Mouse (Mus musculus): ENCODE results near the gene Usp44. TPM values are rescaled to one million over a fixed set of nuclear protein-coding genes. Genes with fewer than 3 reads are reported as not detected.

Usp44 gene
- polyA plus RNA-seq, 1 experiment, result 0.17 TPM

GRCm38 (mm10) chr10:93882738-93883364 is 51.5 kb downstream of the Usp44 start:
- peaks cover 26% of the 10 kb centered on the region for H3K36me3 ChIP-seq (ENCODE audit: control insufficient read depth, insufficient read depth)
- TF ChIP-seq MAX (IDR thresholded peaks at IDR 0.05; ENCODE audit: low read depth), result no peak
- TF ChIP-seq E2F4 (IDR thresholded peaks at IDR 0.05; ENCODE audit: insufficient read depth), result no peak
- TF ChIP-seq POLR2AphosphoS2 (IDR thresholded peaks at IDR 0.05; ENCODE audit: insufficient read length, low read depth), result no peak
- TF ChIP-seq USF1 (IDR thresholded peaks at IDR 0.05; ENCODE audit: low read depth), result no peak
- TF ChIP-seq SRF (IDR thresholded peaks at IDR 0.05; ENCODE audit: control insufficient read depth, insufficient read length, low read depth), result no peak
- no peak for TF ChIP-seq MYOG (IDR thresholded peaks at IDR 0.05; ENCODE audit: control insufficient read depth in 1 of 3, insufficient read depth in 1 of 3, insufficient read length in 2 of 3, low read depth in 2 of 3)
- TF ChIP-seq CEBPB (IDR thresholded peaks at IDR 0.05; ENCODE audit: insufficient read depth, poor library complexity, severe bottlenecking), result no peak
- TF ChIP-seq TCF3 (IDR thresholded peaks at IDR 0.05; ENCODE audit: insufficient read length, low read depth), result no peak
- no peak for TF ChIP-seq TCF12 (IDR thresholded peaks at IDR 0.05; ENCODE audit: insufficient read depth, poor library complexity, severe bottlenecking)
- TF ChIP-seq POLR2A (IDR thresholded peaks at IDR 0.05; ENCODE audit: insufficient read length, low read depth), result no peak
- TF ChIP-seq MYOD1 (IDR thresholded peaks at IDR 0.05; ENCODE audit: control insufficient read depth in 1 of 3, insufficient read length in 2 of 3, low read depth in 2 of 3), result no peak
- TF ChIP-seq REST (IDR thresholded peaks at IDR 0.05; ENCODE audit: insufficient read depth, insufficient read length), result no peak

GRCm38 (mm10) chr10:93885839-93886477 is 54.6 kb downstream of the Usp44 start:
- peaks cover 12% of the 10 kb centered on the region for H3K36me3 ChIP-seq (ENCODE audit: control insufficient read depth, insufficient read depth)
- peaks cover 85% of the 10 kb centered on the region for H3K79me2 ChIP-seq (ENCODE audit: control insufficient read depth, insufficient read depth)
- no peak overlapping the region for H3ac ChIP-seq (ENCODE audit: control insufficient read depth, insufficient read length)
- no peaks in the 10 kb centered on the region for H3K27me3 ChIP-seq (ENCODE audit: control insufficient read depth, insufficient read depth, insufficient read length)
- H3K4me2 ChIP-seq (ENCODE audit: low read depth), result no peak overlapping the region
- no peak overlapping the region for H3K4me3 ChIP-seq
- no peak for TF ChIP-seq TCF12 (IDR thresholded peaks at IDR 0.05; ENCODE audit: insufficient read depth, poor library complexity, severe bottlenecking)
- TF ChIP-seq CEBPB (IDR thresholded peaks at IDR 0.05; ENCODE audit: insufficient read depth, poor library complexity, severe bottlenecking), result no peak
- no peak for TF ChIP-seq TCF3 (IDR thresholded peaks at IDR 0.05; ENCODE audit: insufficient read length, low read depth)
- no peak for TF ChIP-seq MAX (IDR thresholded peaks at IDR 0.05; ENCODE audit: low read depth)
- no peak for TF ChIP-seq MYOG (IDR thresholded peaks at IDR 0.05; ENCODE audit: control insufficient read depth in 1 of 3, insufficient read depth in 1 of 3, insufficient read length in 2 of 3, low read depth in 2 of 3)
- TF ChIP-seq USF1 (IDR thresholded peaks at IDR 0.05; ENCODE audit: low read depth), result no peak
- no peak for TF ChIP-seq MYOD1 (IDR thresholded peaks at IDR 0.05; ENCODE audit: control insufficient read depth in 1 of 3, insufficient read length in 2 of 3, low read depth in 2 of 3)
- TF ChIP-seq E2F4 (IDR thresholded peaks at IDR 0.05; ENCODE audit: insufficient read depth), result no peak
- TF ChIP-seq SRF (IDR thresholded peaks at IDR 0.05; ENCODE audit: control insufficient read depth, insufficient read length, low read depth), result no peak
- no peak for TF ChIP-seq POLR2A (IDR thresholded peaks at IDR 0.05; ENCODE audit: insufficient read length, low read depth)
- TF ChIP-seq REST (IDR thresholded peaks at IDR 0.05; ENCODE audit: insufficient read depth, insufficient read length), result no peak
- no peak for TF ChIP-seq POLR2AphosphoS2 (IDR thresholded peaks at IDR 0.05; ENCODE audit: insufficient read length, low read depth)

More at GRCm38 (mm10) chr10:93882738-93883364, 51.5 kb downstream of the Usp44 start:
- Histone ChIP-seq H3K4me2 (ENCODE audit: low read depth) (no peak overlapping the region), H3K79me2 (ENCODE audit: control insufficient read depth, insufficient read depth) (peaks cover 91% of the 10 kb centered on the region), H3ac (ENCODE audit: control insufficient read depth, insufficient read length) (no peak overlapping the region), H3K27me3 (ENCODE audit: control insufficient read depth, insufficient read depth, insufficient read length) (no peaks in the 10 kb centered on the region), H3K4me3 (no peak overlapping the region)

- Histone ChIP-seq H3K4me2 (ENCODE audit: low read depth) (peak overlapping the region; percentile 100), H3ac (ENCODE audit: control insufficient read depth, insufficient read length) (peak overlapping the region; percentile 64), H3K79me2 (ENCODE audit: control insufficient read depth, insufficient read depth) (peaks cover 59% of the 10 kb centered on the region), H3K4me3 (peak overlapping the region; percentile 98), H3K36me3 (ENCODE audit: control insufficient read depth, insufficient read depth) (peaks cover 12% of the 10 kb centered on the region), H3K27me3 (ENCODE audit: control insufficient read depth, insufficient read depth, insufficient read length) (no peaks in the 10 kb centered on the region)
- TF ChIP-seq USF1 (IDR thresholded peaks at IDR 0.05; ENCODE audit: low read depth) (no peak), POLR2A (IDR thresholded peaks at IDR 0.05; ENCODE audit: insufficient read length, low read depth) (no peak), TCF12 (IDR thresholded peaks at IDR 0.05; ENCODE audit: insufficient read depth, poor library complexity, severe bottlenecking) (no peak), CEBPB (IDR thresholded peaks at IDR 0.05; ENCODE audit: insufficient read depth, poor library complexity, severe bottlenecking) (no peak), TCF3 (IDR thresholded peaks at IDR 0.05; ENCODE audit: insufficient read length, low read depth) (no peak), MYOG (IDR thresholded peaks at IDR 0.05; ENCODE audit: control insufficient read depth in 1 of 3, insufficient read depth in 1 of 3, insufficient read length in 2 of 3, low read depth in 2 of 3) (no peak)
These were observed 57.2 kb downstream of the Usp44 start for GRCm38 (mm10) chr10:93888590-93888934.

- H3K27me3 ChIP-seq (ENCODE audit: control insufficient read depth, insufficient read depth, insufficient read length), result no peaks in the 10 kb centered on the region
- H3K4me3 ChIP-seq, result peak overlapping the region; percentile 98
- H3K36me3 ChIP-seq (ENCODE audit: control insufficient read depth, insufficient read depth), result peaks cover 12% of the 10 kb centered on the region
- TF ChIP-seq USF1 (IDR thresholded peaks at IDR 0.05; ENCODE audit: low read depth) (no peak), POLR2AphosphoS2 (IDR thresholded peaks at IDR 0.05; ENCODE audit: insufficient read length, low read depth) (no peak), REST (IDR thresholded peaks at IDR 0.05; ENCODE audit: insufficient read depth, insufficient read length) (no peak), TCF12 (IDR thresholded peaks at IDR 0.05; ENCODE audit: insufficient read depth, poor library complexity, severe bottlenecking) (no peak), MAX (IDR thresholded peaks at IDR 0.05; ENCODE audit: low read depth) (no peak), MYOD1 (IDR thresholded peaks at IDR 0.05; ENCODE audit: control insufficient read depth in 1 of 3, insufficient read length in 2 of 3, low read depth in 2 of 3) (peak in 1 of 3 experiments; percentile 1), CEBPB (IDR thresholded peaks at IDR 0.05; ENCODE audit: insufficient read depth, poor library complexity, severe bottlenecking) (no peak)
- H3K4me2 ChIP-seq (ENCODE audit: low read depth), result peak overlapping the region; percentile 100
- peak overlapping the region; percentile 64 for H3ac ChIP-seq (ENCODE audit: control insufficient read depth, insufficient read length)
- H3K79me2 ChIP-seq (ENCODE audit: control insufficient read depth, insufficient read depth), result peaks cover 54% of the 10 kb centered on the region
These were observed 57.7 kb downstream of the Usp44 start for GRCm38 (mm10) chr10:93888935-93889578.
